Mouse (Mus musculus) kidney, adult 11 months (tissue): ENCODE results near the gene Klhl21.
A peak's percentile ranks its signal among the peaks of the same experiment; 100 is the strongest.
"Not testable (repeated sequence)": the region's sequence is repeated elsewhere in the genome, so short reads cannot be mapped to it uniquely, and the experiment has no call there.

Experiments used
- DNase-seq: peaks from one replicate; pipeline ENCODE4 v3.0.0; 2022

Gene Klhl21

GRCm38 (mm10) chr4:152024525-152024924 lies 15.9 kb downstream of the Klhl21 start:
- DNase-seq = no peak

GRCm38 (mm10) chr4:152026751-152027508 lies 18.3 kb downstream of the Klhl21 start:
- DNase-seq = no peak

- peak; percentile 98 for DNase-seq
Measured at GRCm38 (mm10) chr4:152027524-152027923, 18.9 kb downstream of the Klhl21 start, which contains the start of gene Zbtb48. Gene Zbtb48 (minus strand): TSS chr4:152027671.

GRCm38 (mm10) chr4:152028456-152028855 lies 19.9 kb downstream of the Klhl21 start:
- no peak for DNase-seq

GRCm38 (mm10) chr4:152029087-152029486 lies 20.5 kb downstream of the Klhl21 start:
- DNase-seq = no peak

GRCm38 (mm10) chr4:152029997-152030396 lies 21.4 kb downstream of the Klhl21 start:
- no peak for DNase-seq

- no peak for DNase-seq
Measured at GRCm38 (mm10) chr4:152032922-152033321, 24.3 kb downstream of the Klhl21 start.

- DNase-seq = not testable (repeated sequence)
Measured at GRCm38 (mm10) chr4:152036464-152036863, 27.9 kb downstream of the Klhl21 start.

- DNase-seq = no peak
Measured at GRCm38 (mm10) chr4:152038225-152038984, 29.8 kb downstream of the Klhl21 start, which contains the start of gene Tas1r1. Gene Tas1r1 (minus strand): TSS chr4:152038568.

- DNase-seq = peak; percentile 86
Measured at GRCm38 (mm10) chr4:152038985-152039830, 30.6 kb downstream of the Klhl21 start, which contains the start of gene Nol9. Gene Nol9 (plus strand): TSS chr4:152039321.

- no peak for DNase-seq
Measured at GRCm38 (mm10) chr4:152039831-152040310, 31.3 kb downstream of the Klhl21 start.

GRCm38 (mm10) chr4:152041924-152042641 lies 33.5 kb downstream of the Klhl21 start:
- no peak for DNase-seq

- DNase-seq = no peak
Measured at GRCm38 (mm10) chr4:152043171-152043570, 34.6 kb downstream of the Klhl21 start.

GRCm38 (mm10) chr4:152044609-152045008 lies 36.0 kb downstream of the Klhl21 start:
- DNase-seq = peak; percentile 62

GRCm38 (mm10) chr4:152062390-152063110 lies 53.9 kb downstream of the Klhl21 start:
- DNase-seq = peak; percentile 87

GRCm38 (mm10) chr4:152067280-152067679 lies 58.7 kb downstream of the Klhl21 start:
- no peak for DNase-seq
